Mouse (Mus musculus): Measurements from ENCODE around the gene 5730507C01Rik. TPM values are rescaled to one million over a fixed set of nuclear protein-coding genes. Genes with fewer than 3 reads are reported as not detected.
"Not testable (repeated sequence)": the region's sequence is repeated elsewhere in the genome, so short reads cannot be mapped to it uniquely, and the experiment has no call there.

Gene 5730507C01Rik
- 1.2 and 1.5 TPM in 2 replicates for polyA plus RNA-seq (2015; fragmentation: Nextera tagmentation; extraction: Ambion mirVana)

- peak; percentile 33; the same call in 1 of the 2 replicates for ATAC-seq
- Histone ChIP-seq H3K36me3 (ENCODE audit: control insufficient read depth, insufficient read depth) (no peaks in the 10 kb centered on the region), H3K4me1 (replicated peaks; ENCODE audit: control insufficient read depth, insufficient read depth, low read length) (no peaks in the 10 kb centered on the region), H3K4me2 (ENCODE audit: low read length) (no peak within 1 kb of the TSS), H3K9ac (replicated peaks; ENCODE audit: low read depth, low read length) (no peak within 1 kb of the TSS), H3K27ac (ENCODE audit: low read length) (no peak within 1 kb of the TSS), H3K9me3 (ENCODE audit: control insufficient read depth, low read length) (peaks cover 7% of the 10 kb centered on the region; the same call in 1 of the 2 replicates), H3K27me3 (replicated peaks; ENCODE audit: control insufficient read depth, insufficient read depth, low read length) (no peaks in the 10 kb centered on the region), H3K4me3 (replicated peaks; ENCODE audit: low read length) (peak within 1 kb of the TSS; percentile 26)
- WGBS, result 11% methylated on average over 35 of the region's 36 CpGs
Observed at GRCm38 (mm10) chr12:18514171-18514570, at the start of gene 5730507C01Rik. TSS of gene 5730507C01Rik (plus strand) at chr12:18514510.

- ATAC-seq; H3K9me3 ChIP-seq (ENCODE audit: control insufficient read depth, low read length); H3K27me3 ChIP-seq (replicated peaks; ENCODE audit: control insufficient read depth, insufficient read depth, low read length); H3K27ac ChIP-seq (ENCODE audit: low read length); H3K36me3 ChIP-seq (ENCODE audit: control insufficient read depth, insufficient read depth); H3K9ac ChIP-seq (replicated peaks; ENCODE audit: low read depth, low read length); H3K4me2 ChIP-seq (ENCODE audit: low read length); H3K4me1 ChIP-seq (replicated peaks; ENCODE audit: control insufficient read depth, insufficient read depth, low read length): not testable (repeated sequence)
- peak overlapping the region; percentile 26 for H3K4me3 ChIP-seq (replicated peaks; ENCODE audit: low read length)
- 6% methylated on average over 52 of the region's 52 CpGs for WGBS
Observed at GRCm38 (mm10) chr12:18514616-18515015, 306 bp downstream of the 5730507C01Rik start.

- H3K4me3 ChIP-seq (replicated peaks; ENCODE audit: low read length); H3K4me2 ChIP-seq (ENCODE audit: low read length): not testable (repeated sequence)
- 28% methylated on average over 17 of the region's 17 CpGs for WGBS
Observed at GRCm38 (mm10) chr12:18515077-18515476, 767 bp downstream of the 5730507C01Rik start.

More at GRCm38 (mm10) chr12:18515077-18515476, 767 bp downstream of the 5730507C01Rik start:
- not testable (repeated sequence) for H3K9me3 ChIP-seq (ENCODE audit: control insufficient read depth, low read length); H3K27ac ChIP-seq (ENCODE audit: low read length); H3K27me3 ChIP-seq (replicated peaks; ENCODE audit: control insufficient read depth, insufficient read depth, low read length); H3K4me1 ChIP-seq (replicated peaks; ENCODE audit: control insufficient read depth, insufficient read depth, low read length); H3K36me3 ChIP-seq (ENCODE audit: control insufficient read depth, insufficient read depth); ATAC-seq; H3K9ac ChIP-seq (replicated peaks; ENCODE audit: low read depth, low read length)

Measured in forebrain, embryonic 16.5 days (tissue).